Mouse (Mus musculus): ENCODE results near the gene Ppp4r4. TPM values are rescaled to one million over a fixed set of nuclear protein-coding genes. Genes with fewer than 3 reads are reported as not detected.
A peak's percentile ranks its signal among the peaks of the same experiment; 100 is the strongest.
"Not testable (repeated sequence)": the region's sequence is repeated elsewhere in the genome, so short reads cannot be mapped to it uniquely, and the experiment has no call there.

The Ppp4r4 gene
- 3.5 and 4.7 TPM in 2 replicates for polyA plus RNA-seq (2014; fragmentation: Nextera tagmentation; extraction: Ambion mirVana)

DNA sequence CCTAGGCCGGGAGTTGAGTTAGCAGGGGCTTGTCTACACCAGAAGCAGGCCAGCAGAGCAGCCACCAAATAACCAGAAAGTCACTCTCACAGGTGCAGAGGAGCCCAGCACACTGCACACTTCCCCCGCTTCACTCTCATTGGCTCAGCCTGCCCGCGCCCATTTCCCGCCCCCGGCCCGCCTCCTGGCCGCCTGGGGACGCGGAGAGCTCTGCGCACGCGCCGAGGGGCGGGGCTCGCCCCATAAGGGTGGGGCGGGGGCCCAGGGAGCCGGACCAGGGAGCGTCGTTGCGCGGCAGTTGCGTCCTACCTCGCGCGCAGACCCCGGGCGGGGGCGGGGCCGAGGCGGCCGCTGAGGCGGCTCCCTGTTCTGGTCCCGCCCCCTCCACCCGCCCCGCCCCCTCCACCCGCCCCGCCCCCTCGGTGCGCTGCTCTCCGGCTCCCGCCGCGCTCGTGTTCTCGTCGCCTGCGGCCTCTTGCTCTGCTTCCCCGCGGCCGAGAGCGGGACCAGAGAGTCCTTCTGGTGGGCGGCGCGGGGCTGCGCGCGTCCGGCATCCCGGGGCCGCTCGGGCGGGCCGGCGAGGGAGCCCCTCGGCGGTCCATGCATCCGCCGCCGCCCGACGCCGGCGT lies at the start of gene Ppp4r4:
Ppp4r4 (plus strand) TSS at position 264 of the 629 bp plus-strand sequence.
- DNase-seq (ENCODE audit: low spot score, missing footprints) (peak; percentile 99), ATAC-seq (ENCODE audit: low FRiP score) (peak; percentile 98)
- H3K4me2 ChIP-seq, result peak within 1 kb of the TSS; percentile 94
- H3K36me3 ChIP-seq (ENCODE audit: control insufficient read depth, insufficient read depth, low read length), result no peaks in the 10 kb centered on the region
- no peaks in the 10 kb centered on the region for H3K9me3 ChIP-seq (ENCODE audit: control insufficient read depth, low read length)
- peaks cover 4% of the 10 kb centered on the region for H3K4me1 ChIP-seq (ENCODE audit: control insufficient read depth, insufficient read depth, low read length)
- no peak within 1 kb of the TSS for H3K27ac ChIP-seq (ENCODE audit: low read depth, low read length)
- H3K27me3 ChIP-seq (ENCODE audit: control insufficient read depth, insufficient read depth, low read length), result no peaks in the 10 kb centered on the region
- 0% methylated on average over 74 of the region's 74 CpGs for WGBS
- peak within 1 kb of the TSS; percentile 75 for H3K9ac ChIP-seq (ENCODE audit: low read length)
- H3K4me3 ChIP-seq (ENCODE audit: low read depth, low read length), result peak within 1 kb of the TSS; percentile 64

DNA sequence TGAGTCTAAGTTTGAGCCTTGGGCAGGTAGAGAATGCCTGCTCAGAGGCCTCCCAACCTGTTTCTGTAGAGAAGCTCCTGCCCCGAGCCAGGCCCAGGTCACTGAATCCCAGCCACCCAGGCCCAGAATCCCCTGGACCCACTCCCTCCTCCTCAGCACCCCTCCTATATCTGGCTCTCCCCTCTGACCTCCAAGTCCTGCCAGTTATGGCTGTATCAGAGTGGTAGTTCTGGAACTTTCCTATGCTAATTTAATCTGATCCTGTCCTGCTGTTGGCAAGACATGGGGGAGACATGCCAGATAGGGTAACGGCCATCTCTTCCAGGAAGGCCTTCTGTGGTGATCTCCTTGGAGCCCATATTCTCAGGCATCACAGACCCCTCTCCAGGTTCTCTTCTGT lies 49.3 kb upstream of the Ppp4r4 start:
- WGBS, result 77% methylated on average over 2 of the region's 2 CpGs
- no peak for ATAC-seq (ENCODE audit: low FRiP score)

DNA sequence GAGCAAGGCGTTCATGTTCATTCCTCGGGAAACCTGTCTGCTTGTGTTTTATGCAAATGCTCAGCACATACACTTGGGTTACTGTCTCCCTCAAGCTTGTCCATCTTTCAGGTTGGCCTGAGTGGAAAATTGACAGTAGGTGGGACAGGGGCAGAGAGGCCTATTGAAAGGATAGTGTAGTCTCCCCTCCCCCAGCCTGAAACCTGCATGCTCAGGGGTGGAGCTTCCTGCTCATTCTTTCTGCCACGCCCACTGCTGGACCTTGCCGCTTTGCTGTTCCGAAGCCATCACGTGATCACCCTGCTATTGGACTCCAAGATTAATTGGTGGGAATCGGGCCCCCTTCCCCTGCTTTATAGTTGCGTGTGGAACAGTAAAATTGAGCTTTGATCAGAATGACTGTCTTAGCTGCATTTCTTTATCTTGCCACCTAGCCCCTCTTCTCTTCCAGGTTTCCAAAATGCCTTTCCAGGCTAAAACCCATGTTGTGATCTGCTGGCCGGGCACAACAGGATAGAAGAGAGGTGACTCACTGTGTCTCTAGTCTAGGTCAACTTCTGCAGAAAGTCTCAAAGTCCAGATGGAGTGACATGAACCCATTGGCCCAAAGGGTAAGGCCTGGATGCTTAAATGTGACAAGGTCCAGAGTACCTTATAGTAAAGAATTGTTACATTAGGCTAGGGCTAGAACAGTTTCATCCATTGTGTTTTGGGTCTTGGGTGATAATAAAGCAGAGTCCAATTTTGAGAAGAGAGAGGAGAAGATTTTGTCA lies 47.7 kb upstream of the Ppp4r4 start:
- H3K9me3 ChIP-seq (ENCODE audit: control insufficient read depth, low read length); H3K36me3 ChIP-seq (ENCODE audit: control insufficient read depth, insufficient read depth, low read length); H3K4me3 ChIP-seq (ENCODE audit: low read depth, low read length); DNase-seq (ENCODE audit: low spot score, missing footprints); H3K9ac ChIP-seq (ENCODE audit: low read length); H3K27me3 ChIP-seq (ENCODE audit: control insufficient read depth, insufficient read depth, low read length); H3K4me1 ChIP-seq (ENCODE audit: control insufficient read depth, insufficient read depth, low read length); ATAC-seq (ENCODE audit: low FRiP score); H3K4me2 ChIP-seq; H3K27ac ChIP-seq (ENCODE audit: low read depth, low read length): not testable (repeated sequence)
- 73% methylated on average over 9 of the region's 9 CpGs for WGBS

More for the DNA sequence above, 49.3 kb upstream of the Ppp4r4 start:
- Histone ChIP-seq H3K27ac (ENCODE audit: low read depth, low read length) (no peak overlapping the region), H3K36me3 (ENCODE audit: control insufficient read depth, insufficient read depth, low read length) (no peaks in the 10 kb centered on the region), H3K9me3 (ENCODE audit: control insufficient read depth, low read length) (no peaks in the 10 kb centered on the region), H3K9ac (ENCODE audit: low read length) (no peak overlapping the region), H3K4me1 (ENCODE audit: control insufficient read depth, insufficient read depth, low read length) (no peaks in the 10 kb centered on the region), H3K27me3 (ENCODE audit: control insufficient read depth, insufficient read depth, low read length) (no peaks in the 10 kb centered on the region), H3K4me2 (no peak overlapping the region), H3K4me3 (ENCODE audit: low read depth, low read length) (no peak overlapping the region)
- DNase-seq (ENCODE audit: low spot score, missing footprints), result no peak

DNA sequence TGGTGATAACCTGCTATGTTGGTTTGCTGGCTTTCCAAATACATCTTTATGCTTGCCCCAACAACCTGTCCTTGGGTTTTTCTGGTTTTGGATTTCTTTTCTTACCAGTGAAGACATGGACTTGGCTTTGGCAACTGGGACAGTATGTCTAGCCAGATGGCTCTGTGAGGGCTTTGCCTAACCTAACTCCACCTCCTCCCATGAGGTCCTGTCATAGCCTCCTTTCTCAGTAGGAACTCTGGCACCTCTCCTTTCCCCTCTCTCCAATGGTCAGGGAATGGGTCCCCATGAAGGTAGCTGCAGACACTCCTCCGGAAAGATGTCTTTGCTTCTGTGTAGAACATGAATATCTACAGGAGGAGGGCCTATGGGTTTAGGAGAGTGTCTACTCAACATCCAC lies 45.4 kb upstream of the Ppp4r4 start:
- no peaks in the 10 kb centered on the region for H3K4me1 ChIP-seq (ENCODE audit: control insufficient read depth, insufficient read depth, low read length)
- 77% methylated on average over 1 of the region's 1 CpGs for WGBS
- H3K36me3 ChIP-seq (ENCODE audit: control insufficient read depth, insufficient read depth, low read length), result no peaks in the 10 kb centered on the region
- no peak for DNase-seq (ENCODE audit: low spot score, missing footprints)
- H3K27me3 ChIP-seq (ENCODE audit: control insufficient read depth, insufficient read depth, low read length), result no peaks in the 10 kb centered on the region
- no peak for ATAC-seq (ENCODE audit: low FRiP score)
- H3K27ac ChIP-seq (ENCODE audit: low read depth, low read length), result no peak overlapping the region
- no peak overlapping the region for H3K4me2 ChIP-seq
- H3K9ac ChIP-seq (ENCODE audit: low read length), result no peak overlapping the region
- H3K9me3 ChIP-seq (ENCODE audit: control insufficient read depth, low read length), result no peaks in the 10 kb centered on the region
- H3K4me3 ChIP-seq (ENCODE audit: low read depth, low read length), result no peak overlapping the region

DNA sequence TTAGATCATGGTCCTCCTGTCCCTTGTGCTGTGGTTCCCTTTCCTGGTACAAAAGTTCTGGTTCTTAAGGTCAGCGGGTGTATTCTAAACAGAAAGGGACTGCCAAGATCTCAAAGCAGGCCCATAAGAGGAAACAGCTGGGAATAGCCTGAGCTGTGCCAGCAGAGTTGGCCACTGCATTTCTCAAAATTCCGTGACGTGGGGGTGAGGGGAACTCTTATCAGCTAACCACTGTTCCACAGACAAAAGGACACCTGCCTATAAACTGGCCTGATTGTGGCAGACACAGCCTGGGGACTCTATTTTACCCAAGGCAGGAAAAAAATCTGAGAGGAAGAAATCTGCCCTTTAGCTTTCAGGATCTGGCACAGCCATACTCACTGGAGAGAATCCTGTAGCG lies 44.8 kb upstream of the Ppp4r4 start:
- no peak overlapping the region for H3K27ac ChIP-seq (ENCODE audit: low read depth, low read length)
- no peak overlapping the region for H3K4me2 ChIP-seq
- ATAC-seq (ENCODE audit: low FRiP score) (no peak), DNase-seq (ENCODE audit: low spot score, missing footprints) (no peak)
- no peaks in the 10 kb centered on the region for H3K4me1 ChIP-seq (ENCODE audit: control insufficient read depth, insufficient read depth, low read length)
- no peaks in the 10 kb centered on the region for H3K9me3 ChIP-seq (ENCODE audit: control insufficient read depth, low read length)
- H3K36me3 ChIP-seq (ENCODE audit: control insufficient read depth, insufficient read depth, low read length), result no peaks in the 10 kb centered on the region
- 79% methylated on average over 4 of the region's 4 CpGs for WGBS
- H3K9ac ChIP-seq (ENCODE audit: low read length), result no peak overlapping the region
- no peak overlapping the region for H3K4me3 ChIP-seq (ENCODE audit: low read depth, low read length)
- H3K27me3 ChIP-seq (ENCODE audit: control insufficient read depth, insufficient read depth, low read length), result no peaks in the 10 kb centered on the region

GRCm38 (mm10) chr12:103487750-103488149 lies 44.3 kb upstream of the Ppp4r4 start:
- H3K4me2 ChIP-seq, result no peak overlapping the region
- no peaks in the 10 kb centered on the region for H3K9me3 ChIP-seq (ENCODE audit: control insufficient read depth, low read length)
- H3K36me3 ChIP-seq (ENCODE audit: control insufficient read depth, insufficient read depth, low read length), result no peaks in the 10 kb centered on the region
- DNase-seq (ENCODE audit: low spot score, missing footprints) (no peak), ATAC-seq (ENCODE audit: low FRiP score) (no peak)
- 65% methylated on average over 2 of the region's 2 CpGs for WGBS
- no peak overlapping the region for H3K4me3 ChIP-seq (ENCODE audit: low read depth, low read length)
- no peaks in the 10 kb centered on the region for H3K27me3 ChIP-seq (ENCODE audit: control insufficient read depth, insufficient read depth, low read length)
- no peak overlapping the region for H3K9ac ChIP-seq (ENCODE audit: low read length)
- H3K27ac ChIP-seq (ENCODE audit: low read depth, low read length), result no peak overlapping the region
- H3K4me1 ChIP-seq (ENCODE audit: control insufficient read depth, insufficient read depth, low read length), result no peaks in the 10 kb centered on the region

- H3K4me2 ChIP-seq, result no peak overlapping the region
- no peaks in the 10 kb centered on the region for H3K27me3 ChIP-seq (ENCODE audit: control insufficient read depth, insufficient read depth, low read length)
- H3K9me3 ChIP-seq (ENCODE audit: control insufficient read depth, low read length), result no peaks in the 10 kb centered on the region
- ATAC-seq (ENCODE audit: low FRiP score), result no peak
- no peak for DNase-seq (ENCODE audit: low spot score, missing footprints)
- H3K27ac ChIP-seq (ENCODE audit: low read depth, low read length), result no peak overlapping the region
- 71% methylated on average over 3 of the region's 3 CpGs for WGBS
- H3K4me1 ChIP-seq (ENCODE audit: control insufficient read depth, insufficient read depth, low read length), result no peaks in the 10 kb centered on the region
- no peaks in the 10 kb centered on the region for H3K36me3 ChIP-seq (ENCODE audit: control insufficient read depth, insufficient read depth, low read length)
- no peak overlapping the region for H3K9ac ChIP-seq (ENCODE audit: low read length)
- H3K4me3 ChIP-seq (ENCODE audit: low read depth, low read length), result no peak overlapping the region
These were observed 40.9 kb upstream of the Ppp4r4 start for GRCm38 (mm10) chr12:103491091-103491730.

GRCm38 (mm10) chr12:103492767-103493166 lies 39.3 kb upstream of the Ppp4r4 start:
- whole genome bisulfite sequencing, result 41% methylated on average over 5 of the region's 5 CpGs
- no peak for ATAC-seq (ENCODE audit: low FRiP score)

GRCm38 (mm10) chr12:103494486-103494885 lies 37.6 kb upstream of the Ppp4r4 start:
- Histone ChIP-seq H3K9ac (ENCODE audit: low read length) (no peak overlapping the region), H3K4me1 (ENCODE audit: control insufficient read depth, insufficient read depth, low read length) (no peaks in the 10 kb centered on the region), H3K4me3 (ENCODE audit: low read depth, low read length) (no peak overlapping the region), H3K36me3 (ENCODE audit: control insufficient read depth, insufficient read depth, low read length) (no peaks in the 10 kb centered on the region), H3K27ac (ENCODE audit: low read depth, low read length) (no peak overlapping the region), H3K4me2 (no peak overlapping the region), H3K27me3 (ENCODE audit: control insufficient read depth, insufficient read depth, low read length) (no peaks in the 10 kb centered on the region), H3K9me3 (ENCODE audit: control insufficient read depth, low read length) (no peaks in the 10 kb centered on the region)
- WGBS, result 30% methylated on average over 6 of the region's 6 CpGs
- ATAC-seq (ENCODE audit: low FRiP score), result no peak
- no peak for DNase-seq (ENCODE audit: low spot score, missing footprints)

More at GRCm38 (mm10) chr12:103492767-103493166, 39.3 kb upstream of the Ppp4r4 start:
- Histone ChIP-seq H3K27ac (ENCODE audit: low read depth, low read length) (no peak overlapping the region), H3K4me1 (ENCODE audit: control insufficient read depth, insufficient read depth, low read length) (no peaks in the 10 kb centered on the region), H3K4me3 (ENCODE audit: low read depth, low read length) (no peak overlapping the region), H3K9ac (ENCODE audit: low read length) (no peak overlapping the region), H3K36me3 (ENCODE audit: control insufficient read depth, insufficient read depth, low read length) (no peaks in the 10 kb centered on the region), H3K9me3 (ENCODE audit: control insufficient read depth, low read length) (no peaks in the 10 kb centered on the region), H3K27me3 (ENCODE audit: control insufficient read depth, insufficient read depth, low read length) (no peaks in the 10 kb centered on the region), H3K4me2 (no peak overlapping the region)
- DNase-seq (ENCODE audit: low spot score, missing footprints), result peak; percentile 92

All from midbrain, embryonic 11.5 days (tissue).